Mouse (Mus musculus) intestine, postnatal 0 days (tissue): ENCODE measurements around the gene Rad1. TPM values are rescaled to one million over a fixed set of nuclear protein-coding genes. Genes with fewer than 3 reads are reported as not detected.

Source experiments
- ATAC-seq: fragments of 200-750 bp; cut with Nextera tagmentation; 2 replicates; pipeline ENCODE4 v1.8.0; 2017; ENCODE audit warnings: mild to moderate bottlenecking, moderate TSS enrichment, moderate library complexity
- H3K27ac ChIP-seq: fragments of 300-500 bp; sonication (generic); 2 replicates; pipeline ENCODE4 v1.5.1; 2014; ENCODE audit warnings: mild to moderate bottlenecking, low read depth, low read length, moderate library complexity
- H3K27me3 ChIP-seq: fragments of 300-500 bp; sonication (generic); replicated peaks from 2 replicates; pipeline ENCODE4 v1.6.1; 2014; ENCODE audit warnings: low read length, mixed read lengths; ENCODE audit not compliant: control insufficient read depth, insufficient read depth
- H3K36me3 ChIP-seq: fragments of 300-500 bp; sonication (generic); 2 replicates; pipeline ENCODE4 v1.6.1; 2014; ENCODE audit warnings: mild to moderate bottlenecking, moderate library complexity; ENCODE audit not compliant: control insufficient read depth, insufficient read depth
- H3K4me1 ChIP-seq: fragments of 300-500 bp; sonication (generic); replicated peaks from 2 replicates; pipeline ENCODE4 v1.6.1; 2014; ENCODE audit warnings: antibody characterized with exemption, low read length, mixed read lengths; ENCODE audit not compliant: control insufficient read depth, insufficient read depth
- H3K4me2 ChIP-seq: fragments of 300-500 bp; sonication (generic); replicated peaks from 2 replicates; pipeline ENCODE4 v1.6.1; 2014; ENCODE audit warnings: low read depth, mild to moderate bottlenecking, moderate library complexity
- H3K4me3 ChIP-seq: fragments of 300-500 bp; sonication (generic); 2 replicates; pipeline ENCODE4 v1.5.1; 2014; ENCODE audit warnings: low read depth, low read length
- H3K9ac ChIP-seq: fragments of 300-500 bp; sonication (generic); 2 replicates; pipeline ENCODE4 v1.6.1; 2014; ENCODE audit warnings: mild to moderate bottlenecking, low read depth, low read length
- H3K9me3 ChIP-seq: fragments of 300-500 bp; sonication (generic); 2 replicates; pipeline ENCODE4 v1.6.1; 2016; ENCODE audit warnings: mixed run types; ENCODE audit not compliant: control insufficient read depth
- CTCF ChIP-seq: sonication (generic); IDR thresholded peaks from 2 replicates; pipeline ENCODE4 v1.5.1; 2016; ENCODE audit warnings: low read depth, mild to moderate bottlenecking, control low read depth, antibody characterized with exemption, moderate library complexity
- WGBS: fragments of 180-500 bp; shearing (Covaris S2); extraction: QIAGEN DNeasy Blood & Tissue Kit; methylation state at CpG from one replicate; pipeline ENCODE4 v1.1.7; 2014; 5-methylcytosine and 5-hydroxymethylcytosine counted together
- polyA plus RNA-seq: library from polyadenylated mRNA; unstranded; fragments of >200 nt; fragmentation: Nextera tagmentation; extraction: Ambion mirVana; gene quantifications from 2 replicates; pipeline ENCODE4 v1.2.1, GENCODE M21; 2015

The Rad1 gene
- polyA plus RNA-seq, 1 experiment from 2014 or later, result 13.1 TPM

DNA sequence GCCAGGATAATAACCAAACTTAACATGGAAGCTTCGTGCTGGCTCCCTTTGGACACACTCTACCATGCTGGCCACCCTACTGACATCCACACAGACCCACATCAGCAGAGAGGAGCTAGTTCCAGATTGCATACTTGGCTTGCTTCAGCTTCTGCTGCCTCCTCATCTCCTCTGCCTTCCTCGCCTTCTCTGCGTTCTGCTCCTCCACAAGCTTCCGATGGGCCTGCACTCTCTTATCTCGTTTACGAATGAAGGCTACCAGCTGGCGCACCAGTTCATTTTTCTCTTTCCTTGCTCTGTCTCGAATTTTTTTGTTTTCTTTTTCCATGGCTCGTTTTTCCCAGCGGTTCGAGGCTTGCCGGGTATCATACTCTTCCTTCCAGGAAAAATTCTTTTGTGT, 24.8 kb upstream of the Rad1 start:
- Histone ChIP-seq H3K4me2 (no peak overlapping the region), H3K9ac (no peak overlapping the region), H3K9me3 (no peaks in the 10 kb centered on the region), H3K36me3 (peaks cover 29% of the 10 kb centered on the region), H3K4me3 (no peak overlapping the region), H3K27ac (no peak overlapping the region), H3K27me3 (no peaks in the 10 kb centered on the region), H3K4me1 (no peaks in the 10 kb centered on the region)
- ATAC-seq, result no peak
- no peak for TF ChIP-seq CTCF
- WGBS, result 83% methylated on average over 12 of the region's 12 CpGs

DNA sequence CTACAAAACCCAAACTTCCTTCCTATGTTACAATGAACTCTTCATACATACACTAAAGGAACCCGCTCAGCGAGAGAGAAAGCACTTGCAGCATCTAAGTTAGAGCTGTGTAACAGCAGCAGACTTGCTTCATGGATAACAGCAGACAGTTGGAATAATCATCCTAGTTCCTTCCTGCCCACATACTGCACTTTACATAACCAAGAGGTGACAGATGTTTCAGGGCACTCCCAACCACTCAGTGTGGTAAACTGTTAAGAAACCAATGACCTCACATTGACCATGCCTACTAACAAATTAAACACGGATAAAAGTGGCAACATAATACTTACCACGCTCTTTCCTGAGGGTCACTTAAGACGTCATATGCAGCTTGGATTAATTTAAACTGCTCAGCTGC, 22.3 kb upstream of the Rad1 start:
- WGBS, result 83% methylated on average over 5 of the region's 5 CpGs

DNA sequence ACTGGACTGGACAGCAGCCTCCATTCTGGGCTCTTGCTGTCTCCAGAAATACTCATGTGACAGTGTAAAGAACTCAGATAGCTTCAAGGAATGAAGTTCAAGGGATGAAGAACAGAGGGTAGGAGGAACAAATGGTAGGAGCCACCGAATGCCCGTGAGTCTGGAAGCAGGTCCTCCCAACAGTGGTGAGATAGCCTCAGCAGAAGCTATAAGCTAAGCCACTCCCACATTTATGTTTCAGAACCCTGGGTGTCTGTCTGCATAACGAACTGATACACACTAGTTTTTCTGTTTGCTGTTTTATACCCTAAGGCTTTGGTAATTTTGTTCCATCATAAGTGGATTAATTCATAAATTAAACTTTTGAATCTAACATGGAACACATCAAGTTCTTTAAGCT, 21.1 kb upstream of the Rad1 start:
- H3K9me3 ChIP-seq, result no peaks in the 10 kb centered on the region
- no peak overlapping the region for H3K9ac ChIP-seq
- WGBS, result 90% methylated on average over 3 of the region's 3 CpGs
- no peak overlapping the region for H3K4me2 ChIP-seq
- no peaks in the 10 kb centered on the region for H3K27me3 ChIP-seq
- H3K27ac ChIP-seq, result no peak overlapping the region
- H3K36me3 ChIP-seq, result peaks cover 23% of the 10 kb centered on the region
- H3K4me1 ChIP-seq, result 0 out of 2 replicates have a peak, but pooled peaks cover 3% of the 10 kb centered on the region
- H3K4me3 ChIP-seq, result no peak overlapping the region
- ATAC-seq, result no peak
- no peak for TF ChIP-seq CTCF

More for the DNA sequence above, 22.3 kb upstream of the Rad1 start:
- H3K4me2 ChIP-seq, result no peak overlapping the region
- no peaks in the 10 kb centered on the region for H3K4me1 ChIP-seq
- TF ChIP-seq CTCF, result no peak
- H3K9ac ChIP-seq, result no peak overlapping the region
- no peak overlapping the region for H3K27ac ChIP-seq
- H3K36me3 ChIP-seq, result peaks cover 24% of the 10 kb centered on the region
- H3K9me3 ChIP-seq, result no peaks in the 10 kb centered on the region
- no peak for ATAC-seq
- H3K27me3 ChIP-seq, result no peaks in the 10 kb centered on the region
- H3K4me3 ChIP-seq, result no peak overlapping the region

DNA sequence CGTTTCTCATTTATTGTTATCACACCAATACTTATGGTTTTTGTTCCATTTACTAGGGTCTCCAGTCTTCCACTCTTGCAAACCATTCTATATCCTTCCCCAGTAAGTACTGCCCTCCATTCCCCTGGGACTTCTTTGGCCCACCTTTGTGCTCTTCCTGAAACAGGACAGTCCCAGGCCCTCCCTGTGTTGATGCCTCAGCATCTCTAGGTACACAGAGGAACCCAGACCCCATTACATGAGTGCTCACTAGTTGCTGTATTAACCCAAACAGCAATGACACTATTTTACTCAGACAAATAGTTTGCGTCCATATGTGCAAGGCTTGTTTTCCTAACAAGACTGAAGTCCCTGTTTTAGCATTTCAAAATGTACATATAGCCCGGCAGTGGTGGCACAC, 17.1 kb upstream of the Rad1 start:
- Histone ChIP-seq H3K27ac (no peak overlapping the region), H3K4me1 (0 out of 2 replicates have a peak, but pooled peaks cover 3% of the 10 kb centered on the region), H3K4me2 (no peak overlapping the region), H3K27me3 (no peaks in the 10 kb centered on the region), H3K9ac (no peak overlapping the region), H3K9me3 (no peaks in the 10 kb centered on the region), H3K36me3 (no peaks in the 10 kb centered on the region), H3K4me3 (no peak overlapping the region)
- no peak for ATAC-seq
- WGBS, result 72% methylated on average over 3 of the region's 3 CpGs
- no peak for TF ChIP-seq CTCF

DNA sequence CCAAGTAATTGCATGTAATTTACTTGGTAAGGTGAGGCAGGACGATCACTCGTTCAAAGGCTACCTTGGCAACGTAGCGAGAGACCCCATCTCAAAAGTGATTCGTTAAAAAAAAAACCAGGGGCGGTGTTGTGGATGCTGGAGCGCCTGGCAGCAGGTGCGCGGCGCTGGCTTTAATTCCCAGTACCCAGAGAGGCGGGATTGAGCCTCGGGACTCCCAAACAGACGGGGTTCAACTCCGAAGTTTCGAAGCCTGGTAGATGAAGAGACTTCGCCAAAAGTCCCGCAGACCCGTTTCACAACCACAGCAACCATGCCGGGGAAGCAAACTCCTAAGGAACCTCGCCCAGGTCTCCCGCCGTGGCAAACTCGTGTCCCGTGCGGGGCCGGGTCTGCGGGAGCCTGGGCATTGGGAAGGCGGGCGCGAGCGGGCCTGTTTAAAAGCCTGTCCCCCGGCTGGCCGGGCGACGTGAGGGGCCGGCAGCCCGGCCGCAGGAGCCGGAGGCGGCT, 16.1 kb upstream of the Rad1 start:
- peak; percentile 2; the same call in 1 of the 2 replicates for ATAC-seq
- Histone ChIP-seq H3K4me3 (peak overlapping the region; percentile 85), H3K36me3 (no peaks in the 10 kb centered on the region), H3K4me2 (peak overlapping the region; percentile 93), H3K27me3 (no peaks in the 10 kb centered on the region), H3K9me3 (no peaks in the 10 kb centered on the region), H3K9ac (peak overlapping the region; percentile 82), H3K4me1 (0 out of 2 replicates have a peak, but pooled peaks cover 3% of the 10 kb centered on the region), H3K27ac (peak overlapping the region; percentile 87)
- no peak for TF ChIP-seq CTCF
- under 1% methylated on average over 40 of the region's 40 CpGs for WGBS

DNA sequence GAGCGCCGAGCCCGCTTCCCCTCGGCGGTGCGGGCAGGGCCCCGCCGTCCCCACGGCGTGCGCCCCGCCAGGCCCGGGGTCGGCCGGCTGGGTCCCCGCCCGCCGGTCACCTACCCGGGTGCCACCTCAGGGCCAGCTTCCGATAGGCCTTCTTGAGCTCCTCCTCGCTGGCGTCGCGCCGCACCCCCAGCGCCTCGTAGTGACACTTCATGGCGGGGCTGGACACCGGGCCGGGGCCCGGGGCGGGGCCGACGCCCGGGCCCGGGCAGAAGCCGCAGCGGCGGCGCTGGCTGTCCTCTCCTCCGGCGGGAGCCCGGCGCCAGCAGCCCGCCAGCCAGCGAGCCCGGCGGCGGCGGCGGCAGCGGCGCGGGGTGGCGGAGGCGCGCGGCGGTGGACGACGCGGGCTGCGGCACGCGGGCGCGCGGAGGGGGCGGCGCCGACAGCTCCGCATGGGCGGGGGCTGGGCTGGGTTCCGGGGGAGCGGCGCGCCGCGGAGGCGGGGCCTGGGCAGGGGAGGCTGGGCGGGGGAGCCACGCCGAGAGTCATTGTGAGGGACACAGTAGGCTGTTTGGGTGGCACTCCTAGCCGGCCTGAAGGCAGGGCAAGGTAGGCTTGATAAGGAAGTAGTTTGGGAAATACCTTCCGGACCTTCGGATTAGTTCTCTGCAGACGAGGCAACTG, 15.5 kb upstream of the Rad1 start, which contains the start of gene Dnajc21:
Dnajc21 (minus strand) TSS at position 366 of the 681 bp plus-strand sequence.
- Histone ChIP-seq H3K27me3 (no peaks in the 10 kb centered on the region), H3K4me1 (0 out of 2 replicates have a peak, but pooled peaks cover 3% of the 10 kb centered on the region), H3K36me3 (peaks cover 3% of the 10 kb centered on the region; the same call in 1 of the 2 replicates), H3K27ac (peak within 1 kb of the TSS; percentile 87), H3K9me3 (no peaks in the 10 kb centered on the region), H3K4me3 (peak within 1 kb of the TSS; percentile 85), H3K4me2 (peak within 1 kb of the TSS; percentile 93), H3K9ac (peak within 1 kb of the TSS; percentile 82)
- ATAC-seq, result peak; percentile 95
- TF ChIP-seq CTCF, result no peak
- WGBS, result under 1% methylated on average over 66 of the region's 87 CpGs
